Mouse (Mus musculus) spleen, embryonic (tissue): ENCODE results near the gene Ccdc157.
"Not testable (repeated sequence)": the region's sequence is repeated elsewhere in the genome, so short reads cannot be mapped to it uniquely, and the experiment has no call there.

ENCODE experiments used
- CTCF ChIA-PET: fragments of 350-600 bp; sonication (Branson Sonifier 250); formaldehyde crosslinking; loops from one replicate; lab custom pipeline; 2022; lab: Charles Lee

Gene Ccdc157

GRCm38 (mm10) chr11:4134986-4135935 lies 24.8 kb downstream of the Ccdc157 start, which contains the start of gene Rnf215:
Gene Rnf215 (plus strand): TSS chr11:4135202.
- CTCF ChIA-PET = interaction anchor here (0.6 to 2.0 kb wide), 5 partner anchors 28 to 687 kb away, joined by 3 to 11 read pairs (median 4); partner anchors contain the start of gene Castor1

- CTCF ChIA-PET = interaction anchor here (0.9 to 2.0 kb wide), 5 partner anchors 38 to 127 kb away, joined by 3 to 11 read pairs (median 4); partner anchors contain the start of gene Castor1
These were observed 25.7 kb downstream of the Ccdc157 start for GRCm38 (mm10) chr11:4134400-4134799.

GRCm38 (mm10) chr11:4133450-4133849 lies 26.6 kb downstream of the Ccdc157 start:
- CTCF ChIA-PET = interaction anchor here (0.9 to 1.4 kb wide), 3 partner anchors 84 to 128 kb away, joined by 3 to 4 read pairs (median 4); partner anchors contain the start of gene Castor1

- CTCF ChIA-PET = not testable (repeated sequence)
These were observed 31.6 kb downstream of the Ccdc157 start for GRCm38 (mm10) chr11:4128461-4128860.

GRCm38 (mm10) chr11:4127059-4127458 lies 33.0 kb downstream of the Ccdc157 start:
- CTCF ChIA-PET = no interaction called here

- CTCF ChIA-PET = interaction anchor here (1.0 kb wide), 1 partner anchor 30 kb away, joined by 3 read pairs; no protein-coding TSS in a partner anchor
These were observed 36.2 kb downstream of the Ccdc157 start for GRCm38 (mm10) chr11:4123922-4124321.

- CTCF ChIA-PET = interaction anchor here (1.0 kb wide), 1 partner anchor 29 kb away, joined by 3 read pairs; no protein-coding TSS in a partner anchor
These were observed 37.1 kb downstream of the Ccdc157 start, which contains the start of gene Sec14l2 for GRCm38 (mm10) chr11:4122742-4123579. Gene Sec14l2 (minus strand): TSS chr11:4123415.

GRCm38 (mm10) chr11:4122226-4122625 lies 37.9 kb downstream of the Ccdc157 start:
- CTCF ChIA-PET = no interaction called here

- CTCF ChIA-PET = no interaction called here
These were observed 38.4 kb downstream of the Ccdc157 start for GRCm38 (mm10) chr11:4121691-4122090.

- CTCF ChIA-PET = no interaction called here
These were observed 40.5 kb downstream of the Ccdc157 start for GRCm38 (mm10) chr11:4119635-4120034.

GRCm38 (mm10) chr11:4118081-4118921 lies 41.8 kb downstream of the Ccdc157 start:
- CTCF ChIA-PET = interaction anchor here (0.5 kb wide), 1 partner anchor 63 kb away, joined by 3 read pairs; no protein-coding TSS in a partner anchor

GRCm38 (mm10) chr11:4117372-4118071 lies 42.6 kb downstream of the Ccdc157 start:
- CTCF ChIA-PET = interaction anchor here (0.5 kb wide), 1 partner anchor 62 kb away, joined by 3 read pairs; no protein-coding TSS in a partner anchor

GRCm38 (mm10) chr11:4116458-4117141 lies 43.5 kb downstream of the Ccdc157 start:
- CTCF ChIA-PET = interaction anchor here (0.6 kb wide), 1 partner anchor 281 kb away, joined by 3 read pairs; no protein-coding TSS in a partner anchor

GRCm38 (mm10) chr11:4115407-4115806 lies 44.7 kb downstream of the Ccdc157 start:
- CTCF ChIA-PET = no interaction called here

- CTCF ChIA-PET = interaction anchor here (0.9 kb wide), 1 partner anchor 54 kb away, joined by 8 read pairs; no protein-coding TSS in a partner anchor
These were observed 45.6 kb downstream of the Ccdc157 start for GRCm38 (mm10) chr11:4114541-4114940.

- CTCF ChIA-PET = interaction anchor here (0.9 kb wide), 1 partner anchor 55 kb away, joined by 8 read pairs; no protein-coding TSS in a partner anchor
These were observed 46.1 kb downstream of the Ccdc157 start for GRCm38 (mm10) chr11:4113970-4114369.

GRCm38 (mm10) chr11:4113496-4113895 lies 46.6 kb downstream of the Ccdc157 start:
- CTCF ChIA-PET = no interaction called here

GRCm38 (mm10) chr11:4112861-4113260 lies 47.2 kb downstream of the Ccdc157 start:
- CTCF ChIA-PET = no interaction called here

- CTCF ChIA-PET = no interaction called here
These were observed 48.1 kb downstream of the Ccdc157 start for GRCm38 (mm10) chr11:4112033-4112432.
